Mouse (Mus musculus) c-Kit-negative CD71-positive TER-119-positive erythroid progenitor cells, embryonic 14.5 days (primary cell): ENCODE measurements around the gene Cbfa2t2.

Experiments
- DNase-seq: peaks from one replicate; pipeline ENCODE4 v3.0.0-alpha.2; 2013; ENCODE audit warnings: low read depth, low spot score

Cbfa2t2 gene

GRCm38 (mm10) chr2:154436458-154437190, at the start of gene Cbfa2t2:
Gene Cbfa2t2, plus strand, starts transcription at chr2:154436481.
- DNase-seq, result peak; percentile 42

GRCm38 (mm10) chr2:154390180-154390964, 45.9 kb upstream of the Cbfa2t2 start:
- DNase-seq, result no peak

- DNase-seq, result no peak
Observed at GRCm38 (mm10) chr2:154394602-154395001, 41.7 kb upstream of the Cbfa2t2 start.

GRCm38 (mm10) chr2:154396529-154396928, 39.8 kb upstream of the Cbfa2t2 start:
- no peak for DNase-seq

GRCm38 (mm10) chr2:154398267-154398666, 38.0 kb upstream of the Cbfa2t2 start:
- no peak for DNase-seq

- no peak for DNase-seq
Observed at GRCm38 (mm10) chr2:154399325-154399724, 37.0 kb upstream of the Cbfa2t2 start.

- DNase-seq, result no peak
Observed at GRCm38 (mm10) chr2:154401976-154402375, 34.3 kb upstream of the Cbfa2t2 start.

GRCm38 (mm10) chr2:154402811-154403210, 33.5 kb upstream of the Cbfa2t2 start:
- DNase-seq, result no peak

- DNase-seq, result no peak
Observed at GRCm38 (mm10) chr2:154405447-154405994, 30.8 kb upstream of the Cbfa2t2 start.

- DNase-seq, result no peak
Observed at GRCm38 (mm10) chr2:154407063-154407642, 29.1 kb upstream of the Cbfa2t2 start.

- DNase-seq, result peak; percentile 55
Observed at GRCm38 (mm10) chr2:154407643-154408445, 28.4 kb upstream of the Cbfa2t2 start, which contains the start of gene Snta1. Gene Snta1, minus strand, starts transcription at chr2:154408099.

- no peak for DNase-seq
Observed at GRCm38 (mm10) chr2:154410355-154410754, 25.9 kb upstream of the Cbfa2t2 start.

- DNase-seq, result no peak
Observed at GRCm38 (mm10) chr2:154412018-154412666, 24.1 kb upstream of the Cbfa2t2 start.

GRCm38 (mm10) chr2:154417107-154417506, 19.2 kb upstream of the Cbfa2t2 start:
- DNase-seq, result peak; percentile 34

GRCm38 (mm10) chr2:154418001-154418400, 18.3 kb upstream of the Cbfa2t2 start:
- DNase-seq, result no peak

- no peak for DNase-seq
Observed at GRCm38 (mm10) chr2:154419631-154420515, 16.4 kb upstream of the Cbfa2t2 start.

GRCm38 (mm10) chr2:154420942-154421731, 15.1 kb upstream of the Cbfa2t2 start:
- no peak for DNase-seq

- no peak for DNase-seq
Observed at GRCm38 (mm10) chr2:154422181-154422580, 14.1 kb upstream of the Cbfa2t2 start.

- DNase-seq, result no peak
Observed at GRCm38 (mm10) chr2:154423548-154423947, 12.7 kb upstream of the Cbfa2t2 start.
